Mouse (Mus musculus) spleen, postnatal 14 days (tissue): Measurements from ENCODE around the gene Atp8a2.
"Not testable (repeated sequence)": the region's sequence is repeated elsewhere in the genome, so short reads cannot be mapped to it uniquely, and the experiment has no call there.

Source experiments
- DNase-seq, 2 experiments: peaks; one replicate each; pipeline ENCODE4 v3.0.0; 2021 to 2022; ENCODE audit warnings: low spot score in 2 of 2

The Atp8a2 gene

GRCm38 (mm10) chr14:59783348-59784341 lies 413.3 kb downstream of the Atp8a2 start:
- no peak for DNase-seq

DNA sequence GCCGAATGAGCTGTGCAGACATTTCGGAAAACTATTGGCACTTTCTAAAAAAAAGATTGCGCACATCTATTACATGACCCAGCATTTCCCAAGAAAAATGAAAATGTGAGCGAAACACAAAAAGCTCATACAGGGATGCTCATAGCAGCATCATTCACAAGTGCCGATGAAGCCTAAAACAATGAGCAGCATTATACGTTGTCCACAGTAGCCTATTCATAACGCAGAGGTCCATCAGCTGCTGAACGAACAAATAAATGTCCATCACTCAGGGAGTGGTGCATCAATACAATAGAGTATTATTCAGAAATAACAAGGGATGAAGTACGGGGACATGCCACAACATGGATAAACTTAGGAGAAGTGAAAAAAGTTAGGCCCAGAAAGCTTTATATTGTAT lies 416.6 kb downstream of the Atp8a2 start:
- no peak for DNase-seq

DNA sequence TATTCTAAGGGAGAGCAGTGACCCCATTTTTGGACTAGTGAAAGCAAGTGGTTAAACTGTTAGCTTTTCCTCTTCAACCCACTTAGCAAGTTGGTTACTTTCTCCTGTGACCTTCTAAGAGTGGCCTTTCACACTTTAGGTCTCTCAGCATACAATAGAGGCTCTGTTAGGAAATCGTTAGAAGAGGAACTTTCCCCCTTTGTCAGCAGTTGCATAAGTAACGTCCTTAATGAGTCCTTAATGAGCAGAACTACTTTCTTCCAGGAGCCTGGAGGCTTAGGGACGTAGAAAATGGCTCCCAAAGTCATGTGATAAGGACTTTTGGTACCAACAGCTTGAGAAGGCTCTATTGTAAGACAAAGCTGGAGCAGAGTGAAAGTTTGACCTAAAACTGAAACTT lies 434.8 kb downstream of the Atp8a2 start:
- DNase-seq, result no peak

GRCm38 (mm10) chr14:59759900-59760493 lies 437.0 kb downstream of the Atp8a2 start:
- no peak for DNase-seq

- no peak for DNase-seq
Measured at GRCm38 (mm10) chr14:59759196-59759839, 437.7 kb downstream of the Atp8a2 start.

- DNase-seq, result no peak
Measured at GRCm38 (mm10) chr14:59752401-59752800, 444.6 kb downstream of the Atp8a2 start.

DNA sequence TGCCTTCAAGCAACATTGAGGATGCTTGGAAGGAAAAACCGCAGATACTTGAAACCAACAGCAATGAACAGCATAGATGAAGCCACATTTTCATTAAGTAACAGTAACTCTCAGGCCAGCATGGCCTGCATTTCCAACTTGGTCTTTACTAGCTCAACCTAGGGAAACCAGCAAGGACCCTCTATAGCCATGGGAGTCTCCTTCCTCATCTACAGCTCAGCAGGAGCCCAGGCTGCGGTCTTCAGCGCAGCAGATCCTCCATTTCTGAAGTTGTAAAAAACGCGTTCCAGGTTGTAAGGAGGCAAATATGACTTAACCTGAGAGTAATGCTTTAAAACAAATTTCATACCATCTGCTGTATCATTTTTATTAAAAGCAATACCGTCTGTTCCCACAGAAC lies 447.0 kb downstream of the Atp8a2 start:
- no peak for DNase-seq

- DNase-seq, result no peak
Measured at GRCm38 (mm10) chr14:59745676-59746075, 451.3 kb downstream of the Atp8a2 start.

GRCm38 (mm10) chr14:59741752-59742151 lies 455.2 kb downstream of the Atp8a2 start:
- DNase-seq, result no peak

GRCm38 (mm10) chr14:59739446-59739845 lies 457.5 kb downstream of the Atp8a2 start:
- DNase-seq, result no peak

- DNase-seq, result no peak
Measured at GRCm38 (mm10) chr14:59737734-59738294, 459.2 kb downstream of the Atp8a2 start.

DNA sequence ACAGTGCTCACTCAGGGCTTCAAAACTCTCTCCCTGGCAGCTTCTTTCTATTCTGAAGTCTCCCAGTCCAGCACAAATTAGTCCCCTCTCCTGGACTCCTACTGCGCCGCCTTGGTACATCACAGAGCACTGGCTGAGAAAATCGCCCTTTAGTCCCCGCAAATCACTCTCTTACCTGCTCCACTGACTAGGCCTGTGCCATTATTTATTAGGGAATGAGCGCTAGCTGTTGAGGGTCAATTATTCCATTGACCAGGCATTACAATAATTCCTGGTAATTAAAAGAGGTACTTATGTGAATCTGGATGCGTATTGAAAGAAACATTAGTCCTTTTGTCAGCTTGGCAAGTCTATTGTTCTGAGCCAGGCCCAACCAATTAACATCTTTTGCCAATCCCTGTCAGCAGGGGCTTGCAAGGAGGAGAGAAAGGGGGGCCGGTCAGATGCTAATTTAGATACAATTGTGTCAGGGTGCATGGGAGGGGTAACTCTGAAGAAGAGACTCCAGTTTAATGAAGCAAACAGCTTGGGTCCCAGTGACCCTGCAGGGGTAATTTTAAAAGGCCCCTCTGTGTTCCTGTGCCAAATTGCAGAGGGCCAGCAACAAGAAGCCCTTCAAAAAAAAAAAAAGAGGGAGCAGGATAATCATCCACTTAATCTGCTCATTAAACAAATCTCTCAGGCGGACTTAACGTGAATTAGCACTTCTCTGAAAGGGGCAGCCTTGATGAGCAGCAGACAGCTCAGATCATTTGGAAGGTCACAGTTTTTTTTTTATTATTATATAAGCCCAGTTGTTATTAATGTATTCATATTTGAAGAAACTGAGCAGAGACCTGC lies 459.9 kb downstream of the Atp8a2 start:
- no peak for DNase-seq

DNA sequence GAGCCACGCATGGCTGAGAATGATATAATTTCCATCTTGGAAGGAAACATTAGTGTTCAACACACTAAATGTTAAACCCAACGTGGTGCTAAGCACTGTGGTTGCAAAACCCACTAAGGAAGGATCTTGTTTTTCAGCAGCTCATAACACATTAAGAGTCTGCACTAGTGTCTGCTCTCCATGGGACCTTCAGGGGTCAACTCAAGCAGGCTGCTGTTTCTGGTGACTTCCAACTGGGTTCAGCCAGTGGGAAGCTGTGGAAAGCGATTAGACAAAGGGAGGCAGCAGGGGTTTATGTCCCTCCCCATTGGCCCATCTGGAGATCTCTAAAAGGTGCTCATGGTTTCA lies 467.0 kb downstream of the Atp8a2 start:
- no peak for DNase-seq

DNA sequence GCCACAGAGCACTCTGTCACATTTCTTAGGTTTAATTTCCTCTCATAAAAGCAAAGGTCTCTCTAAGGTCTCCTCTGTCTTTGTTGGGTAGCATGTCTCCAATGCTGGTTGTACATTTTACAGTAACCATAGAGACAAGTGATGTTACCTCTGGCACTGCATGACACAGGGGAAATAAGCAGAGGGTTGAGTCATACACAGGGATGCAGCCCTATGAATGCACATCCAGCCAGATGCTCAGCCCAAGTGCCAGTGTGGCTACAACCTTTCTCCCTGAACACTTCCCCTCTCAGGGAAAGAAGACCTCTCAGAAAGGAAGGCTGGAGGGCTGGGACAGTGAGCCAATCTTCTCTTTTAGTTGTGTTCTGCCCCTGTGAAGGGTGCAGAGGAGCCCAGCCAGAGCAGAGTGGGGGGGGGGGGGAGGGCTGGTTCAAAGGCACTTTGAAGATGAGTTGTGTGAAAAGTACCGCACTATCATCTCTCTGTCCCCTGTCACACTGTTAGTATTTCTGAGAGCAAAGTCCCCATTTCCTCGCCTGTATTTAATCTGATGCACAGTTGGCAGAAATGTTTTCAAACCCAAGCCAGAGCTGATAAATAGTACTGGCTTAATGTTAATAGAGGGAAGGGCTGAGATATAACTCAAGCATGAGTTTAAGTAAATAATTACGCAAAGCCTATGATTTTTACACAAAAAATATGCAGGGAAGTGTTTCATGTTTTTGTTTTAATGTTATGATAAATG lies 467.5 kb downstream of the Atp8a2 start:
- DNase-seq, result no peak

- DNase-seq, result no peak
Measured at GRCm38 (mm10) chr14:59727016-59727415, 470.0 kb downstream of the Atp8a2 start.

GRCm38 (mm10) chr14:59723163-59723562 lies 473.8 kb downstream of the Atp8a2 start:
- DNase-seq, result no peak

- DNase-seq, result no peak
Measured at GRCm38 (mm10) chr14:59721957-59722356, 475.0 kb downstream of the Atp8a2 start.

- no peak for DNase-seq
Measured at GRCm38 (mm10) chr14:59721356-59721755, 475.6 kb downstream of the Atp8a2 start.

DNA sequence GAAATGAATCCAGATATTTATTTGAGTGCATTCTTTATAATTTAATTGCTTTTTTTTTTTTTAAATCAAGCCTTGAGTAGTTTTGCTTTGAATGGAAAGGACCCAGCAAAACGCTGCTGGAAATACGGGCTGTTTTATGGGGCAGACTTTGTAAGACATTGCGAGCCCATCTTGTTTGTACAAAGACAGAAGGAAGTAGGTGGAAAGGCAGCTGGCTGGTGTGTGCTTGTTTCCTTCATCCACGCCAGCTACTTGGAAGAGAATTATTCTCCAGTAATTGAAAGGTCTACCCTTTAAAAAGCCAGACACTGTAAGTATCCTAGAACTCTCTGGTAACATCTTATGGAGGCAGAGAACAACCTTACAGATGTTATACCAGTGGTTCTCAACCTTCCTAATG lies 476.6 kb downstream of the Atp8a2 start:
- DNase-seq, result no peak

DNA sequence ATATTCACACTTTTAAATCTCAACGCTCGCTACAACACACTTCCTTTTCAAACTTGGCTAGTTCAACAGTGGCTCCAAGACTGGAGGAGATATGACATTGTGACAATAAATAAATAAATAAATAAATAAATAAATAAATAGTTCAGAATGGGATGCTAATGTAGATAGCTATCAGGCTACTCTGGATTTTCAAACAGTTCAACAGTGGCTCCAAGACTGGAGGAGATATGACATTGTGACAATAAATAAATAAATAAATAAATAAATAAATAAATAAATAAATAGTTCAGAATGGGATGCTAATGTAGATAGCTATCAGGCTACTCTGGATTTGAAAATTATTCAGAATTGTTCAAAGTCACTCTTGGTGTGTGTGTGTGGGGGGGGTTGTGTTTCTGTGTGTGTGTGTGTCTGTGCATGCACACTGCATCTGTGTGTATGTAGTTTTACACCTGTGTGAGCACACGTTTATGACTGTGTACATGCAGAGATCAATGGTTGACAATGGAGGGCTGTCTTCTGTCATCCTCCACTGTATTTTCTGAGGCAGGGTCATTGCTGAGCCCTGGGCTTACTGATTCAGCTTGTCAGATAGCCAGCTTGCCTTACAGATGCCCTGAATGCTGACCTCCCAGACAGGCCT lies 480.4 kb downstream of the Atp8a2 start:
- DNase-seq, result not testable (repeated sequence)
